Mouse (Mus musculus): ENCODE data around the gene Adcy4.

DNA sequence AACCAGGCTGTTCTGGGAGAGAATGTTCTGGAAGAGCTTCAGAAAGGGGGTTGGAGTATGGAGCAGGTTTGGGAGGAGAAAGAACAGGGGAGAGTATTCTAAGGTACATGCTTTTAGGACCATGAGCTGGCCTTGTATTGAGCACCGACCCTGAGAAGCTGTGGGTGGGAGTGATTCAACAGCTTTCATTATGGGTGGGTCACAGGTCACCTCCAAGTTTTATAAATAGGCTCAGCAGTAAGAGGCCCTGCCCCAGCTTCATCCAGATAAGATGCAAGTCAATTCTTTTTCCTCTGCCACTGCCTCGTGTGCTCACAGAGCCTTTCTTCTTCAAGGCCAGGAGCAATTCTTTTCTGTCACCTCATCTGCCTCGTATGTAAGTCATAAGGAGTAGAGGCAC, 6.7 kb downstream of the Adcy4 start:
- TF ChIP-seq POLR2A (IDR thresholded peaks at IDR 0.05; ENCODE audit: control insufficient read depth, extremely low read depth, insufficient read depth, low read length, poor library complexity) (no peak), CTCF (IDR thresholded peaks at IDR 0.05; ENCODE audit: borderline replicate concordance, control insufficient read depth, extremely low read depth, insufficient read depth, low read length, poor library complexity) (no peak)

All from thymus, adult 2 months (tissue).